Mouse (Mus musculus) thymus, postnatal 14 days (tissue): ENCODE measurements at regions not wholly inside any gene's neighbourhood (a gene's known extent, or its start where the extent isn't known, plus 50 kb on each side); places are given as distances from the start of the nearest gene placed in this dataset.

Experiments used
- DNase-seq: peaks from one replicate; pipeline ENCODE4 v3.0.0; 2021

GRCm38 (mm10) chr6:100045109-100045508 lies 242.2 kb downstream of the Rybp start:
- DNase-seq = no peak

- DNase-seq = no peak
These were observed 246.1 kb downstream of the Rybp start for GRCm38 (mm10) chr6:100041161-100041560.

GRCm38 (mm10) chr6:100040459-100040984 lies 246.8 kb downstream of the Rybp start:
- no peak for DNase-seq

GRCm38 (mm10) chr6:100032701-100033100 lies 254.6 kb downstream of the Rybp start:
- no peak for DNase-seq

- DNase-seq = no peak
These were observed 256.8 kb downstream of the Rybp start for GRCm38 (mm10) chr6:100030522-100030921.

GRCm38 (mm10) chr6:100030010-100030409 lies 257.3 kb downstream of the Rybp start:
- no peak for DNase-seq

GRCm38 (mm10) chr6:100027524-100027923 lies 259.8 kb downstream of the Rybp start:
- DNase-seq = no peak

- DNase-seq = no peak
These were observed 261.7 kb downstream of the Rybp start for GRCm38 (mm10) chr6:100025531-100025951.

- DNase-seq = no peak
These were observed 263.7 kb downstream of the Rybp start for GRCm38 (mm10) chr6:100023434-100024095.

GRCm38 (mm10) chr6:100019016-100019415 lies 268.3 kb downstream of the Rybp start:
- no peak for DNase-seq

GRCm38 (mm10) chr6:100013949-100014348 lies 273.3 kb downstream of the Rybp start:
- DNase-seq = peak; percentile 8

GRCm38 (mm10) chr6:100011520-100012062 lies 275.7 kb downstream of the Rybp start:
- DNase-seq = peak; percentile 43

GRCm38 (mm10) chr6:100010954-100011481 lies 276.3 kb downstream of the Rybp start:
- DNase-seq = no peak

GRCm38 (mm10) chr6:99999711-100000365 lies 273.6 kb upstream of the Prok2 start:
- DNase-seq = no peak

- no peak for DNase-seq
These were observed 270.1 kb upstream of the Prok2 start for GRCm38 (mm10) chr6:99995970-99996956.

GRCm38 (mm10) chr6:99994026-99994425 lies 267.8 kb upstream of the Prok2 start:
- DNase-seq = no peak

GRCm38 (mm10) chr6:99991079-99991478 lies 264.9 kb upstream of the Prok2 start:
- no peak for DNase-seq

- no peak for DNase-seq
These were observed 264.4 kb upstream of the Prok2 start for GRCm38 (mm10) chr6:99990604-99991003.

GRCm38 (mm10) chr6:99986449-99986848 lies 260.3 kb upstream of the Prok2 start:
- no peak for DNase-seq

- peak; percentile 16 for DNase-seq
These were observed 259.1 kb upstream of the Prok2 start for GRCm38 (mm10) chr6:99985322-99985721.

GRCm38 (mm10) chr6:99984856-99985224 lies 258.6 kb upstream of the Prok2 start:
- no peak for DNase-seq

GRCm38 (mm10) chr6:99984057-99984855 lies 258.1 kb upstream of the Prok2 start:
- DNase-seq = no peak
